Mouse (Mus musculus) midbrain, embryonic 12.5 days (tissue): ENCODE measurements around the gene Snd1. TPM values are rescaled to one million over a fixed set of nuclear protein-coding genes. Genes with fewer than 3 reads are reported as not detected.

Experiments
- ATAC-seq: fragments of 200-750 bp; cut with Nextera tagmentation; 2 replicates; pipeline ENCODE4 v1.8.0; 2017; ENCODE audit warnings: low read depth, moderate TSS enrichment, moderate library complexity; ENCODE audit not compliant: low FRiP score
- H3K27ac ChIP-seq: fragments of 300-500 bp; sonication (generic); replicated peaks from 2 replicates; pipeline ENCODE4 v1.5.1; 2016; ENCODE audit warnings: mild to moderate bottlenecking
- H3K27me3 ChIP-seq: fragments of 300-500 bp; sonication (generic); 2 replicates; pipeline ENCODE4 v1.6.1; 2016; ENCODE audit warnings: mild to moderate bottlenecking
- H3K36me3 ChIP-seq: fragments of 300-500 bp; sonication (generic); 2 replicates; pipeline ENCODE4 v1.6.1; 2016
- H3K4me1 ChIP-seq: fragments of 300-500 bp; sonication (generic); 2 replicates; pipeline ENCODE4 v1.6.1; 2016
- H3K4me2 ChIP-seq: fragments of 300-500 bp; sonication (generic); replicated peaks from 2 replicates; pipeline ENCODE4 v1.6.1; 2016; ENCODE audit warnings: mild to moderate bottlenecking, moderate library complexity
- H3K4me3 ChIP-seq: fragments of 300-500 bp; sonication (generic); 2 replicates; pipeline ENCODE4 v1.5.1; 2016; ENCODE audit warnings: mild to moderate bottlenecking
- H3K9ac ChIP-seq: fragments of 300-500 bp; sonication (generic); replicated peaks from 2 replicates; pipeline ENCODE4 v1.6.1; 2016; ENCODE audit warnings: mild to moderate bottlenecking, moderate library complexity
- H3K9me3 ChIP-seq: fragments of 300-500 bp; sonication (generic); 2 replicates; pipeline ENCODE4 v1.6.1; 2016; ENCODE audit warnings: mild to moderate bottlenecking
- WGBS: fragments of 180-500 bp; shearing (Covaris S2); methylation state at CpG from one replicate; pipeline ENCODE4 v1.1.7; 2016; 5-methylcytosine and 5-hydroxymethylcytosine counted together
- polyA plus RNA-seq: library from polyadenylated mRNA; unstranded; fragments of >200 nt; fragmentation: Nextera tagmentation; extraction: Ambion mirVana; gene quantifications from 2 replicates; pipeline ENCODE4 v1.2.1, GENCODE M21; 2016

Gene Snd1
- polyA plus RNA-seq, 1 experiment from 2014 or later, result 106 TPM

DNA sequence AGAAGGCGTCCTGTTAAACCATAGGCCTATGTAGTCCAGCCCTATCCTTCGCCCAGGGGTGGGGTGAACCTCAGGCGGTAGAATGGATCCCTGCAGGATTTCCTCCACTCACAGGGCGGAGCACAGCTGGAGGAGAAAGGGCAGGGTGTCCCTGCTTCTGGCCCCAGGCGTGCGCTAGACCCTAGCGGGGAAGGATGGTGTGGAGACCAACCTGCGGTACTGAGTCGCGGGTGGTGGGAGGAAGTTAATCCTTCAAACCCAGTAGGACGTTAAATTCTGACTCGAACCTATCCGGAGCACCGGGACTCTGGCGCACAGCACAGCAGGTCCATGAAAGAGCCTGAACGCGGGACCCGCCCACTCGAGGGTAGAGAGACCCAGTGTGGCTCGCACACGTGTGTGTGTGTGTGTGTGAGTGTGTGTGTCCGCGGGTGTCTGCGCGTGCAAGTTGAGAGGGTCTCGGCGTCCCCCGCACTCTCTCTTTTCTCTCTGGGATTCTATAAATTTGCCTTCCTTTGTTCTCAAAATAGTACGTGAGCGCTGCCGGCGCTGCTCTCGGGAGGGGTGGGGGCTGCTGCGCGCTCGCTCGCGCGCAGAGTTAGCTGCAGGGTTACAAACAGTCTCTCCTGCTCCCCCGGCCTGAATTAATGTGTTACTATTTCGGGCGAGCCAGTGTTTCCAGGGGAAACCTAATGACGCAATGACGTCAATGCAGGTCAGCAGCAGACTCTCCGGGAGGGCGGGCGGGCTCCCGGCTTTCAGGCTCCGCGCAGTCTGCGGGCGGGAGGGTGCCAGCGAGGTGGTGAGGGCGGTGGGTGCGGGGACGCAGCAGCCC is 506.0 kb downstream of the Snd1 start:
- ATAC-seq, result peak; percentile 87
- Histone ChIP-seq H3K27ac (peak overlapping the region; percentile 61), H3K27me3 (peaks cover 56% of the 10 kb centered on the region), H3K4me3 (peak overlapping the region; percentile 56), H3K9me3 (no peaks in the 10 kb centered on the region), H3K4me1 (peaks cover 31% of the 10 kb centered on the region), H3K36me3 (no peaks in the 10 kb centered on the region), H3K9ac (peak overlapping the region; percentile 71), H3K4me2 (peak overlapping the region; percentile 94)
- under 1% methylated on average over 56 of the region's 56 CpGs for WGBS

GRCm38 (mm10) chr6:28981585-28981948 is 506.6 kb downstream of the Snd1 start:
- Histone ChIP-seq H3K9me3 (no peaks in the 10 kb centered on the region), H3K4me1 (peaks cover 31% of the 10 kb centered on the region), H3K4me2 (peak overlapping the region; percentile 94), H3K27ac (no peak overlapping the region), H3K4me3 (peak overlapping the region; percentile 56), H3K9ac (peak overlapping the region; percentile 71), H3K36me3 (no peaks in the 10 kb centered on the region), H3K27me3 (peaks cover 53% of the 10 kb centered on the region)
- WGBS, result 5% methylated on average over 18 of the region's 18 CpGs
- ATAC-seq, result peak; percentile 39

- no peak overlapping the region for H3K27ac ChIP-seq
- peaks cover 50% of the 10 kb centered on the region for H3K27me3 ChIP-seq
- H3K4me3 ChIP-seq, result peak overlapping the region; percentile 56
- WGBS, result 13% methylated on average over 18 of the region's 18 CpGs
- no peak for ATAC-seq
- H3K9ac ChIP-seq, result no peak overlapping the region
- H3K36me3 ChIP-seq, result no peaks in the 10 kb centered on the region
- H3K9me3 ChIP-seq, result no peaks in the 10 kb centered on the region
- peak overlapping the region; percentile 94 for H3K4me2 ChIP-seq
- H3K4me1 ChIP-seq, result peaks cover 31% of the 10 kb centered on the region
Observed at GRCm38 (mm10) chr6:28981966-28982701, 507.2 kb downstream of the Snd1 start.

DNA sequence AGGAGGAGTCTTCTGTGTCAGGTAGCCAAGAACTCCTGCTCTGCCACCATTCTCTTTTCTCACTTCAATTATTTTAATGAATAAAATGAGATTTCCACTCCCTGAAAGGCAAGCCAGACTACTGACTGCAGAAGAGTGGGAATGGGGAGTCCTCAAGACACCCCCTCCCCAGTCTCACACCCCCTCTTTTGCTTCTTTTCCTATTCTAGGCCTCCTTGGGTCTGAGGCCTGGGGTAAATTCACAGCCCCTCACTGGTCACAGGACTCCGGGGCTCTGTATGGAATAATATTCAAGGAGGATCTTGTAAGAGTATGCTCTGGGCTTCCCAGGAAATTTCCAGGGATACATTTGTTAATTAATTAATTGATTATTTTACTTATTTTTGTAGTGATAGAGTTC is 507.9 kb downstream of the Snd1 start:
- 83% methylated on average over 1 of the region's 1 CpGs for WGBS
- 0 out of 2 replicates have a peak overlapping the region, but pooled peaks have one; percentile 56 for H3K4me3 ChIP-seq
- no peak overlapping the region for H3K27ac ChIP-seq
- no peak overlapping the region for H3K4me2 ChIP-seq
- no peaks in the 10 kb centered on the region for H3K36me3 ChIP-seq
- ATAC-seq, result no peak
- peaks cover 45% of the 10 kb centered on the region for H3K27me3 ChIP-seq
- H3K9me3 ChIP-seq, result no peaks in the 10 kb centered on the region
- no peak overlapping the region for H3K9ac ChIP-seq
- H3K4me1 ChIP-seq, result peaks cover 25% of the 10 kb centered on the region

Other genes starting within 250 kb of the Snd1 start
- gene Zfp800, start 77.1 kb upstream of the Snd1 start, polyA plus RNA-seq, result 36.8 and 40.3 TPM in 2 replicates
- 318 and 320 TPM in 2 replicates for gene Arf5, start 51.6 kb upstream of the Snd1 start, polyA plus RNA-seq
- not detected in 2 replicates for gene Fscn3, start 47.4 kb upstream of the Snd1 start, polyA plus RNA-seq
- 15.3 and 16.1 TPM in 2 replicates for gene Gcc1, start 46.7 kb upstream of the Snd1 start, polyA plus RNA-seq
- gene Pax4, start 25.8 kb upstream of the Snd1 start, polyA plus RNA-seq, result not detected in 2 replicates